15 mouse cellular contexts compared by ENCODE assay signal in genomic region chr13:56178416-56179035, GRCm38 (mm10). TPM values are rescaled to one million over a fixed set of nuclear protein-coding genes. Genes with fewer than 3 reads are reported as not detected.
A peak's percentile ranks its signal among the peaks of the same experiment; 100 is the strongest.
DNase-seq lines count a peak whose midpoint lies in the region; ATAC-seq and TF ChIP-seq lines count a peak whose summit lies in the region.
"Had no signal": no experiment of that assay in that cellular context is flagged by ENCODE, and none has a peak within 500 bp of the region (broad histone marks: within the 10 kb centered on the region; RNA-seq: fewer than 3 reads in every experiment).

TSS of gene Tifab (minus strand) at chr13:56178885.

- H3K36me3 ChIP-seq in heart, embryonic 16.5 days (ENCODE audit: control insufficient read depth, insufficient read depth), result no peaks in the 10 kb centered on the region
- H3K36me3 ChIP-seq in liver, embryonic 16.5 days (ENCODE audit: control insufficient read depth, insufficient read depth), result no peaks in the 10 kb centered on the region
- H3K36me3 ChIP-seq in stomach, postnatal 0 days (ENCODE audit: control insufficient read depth, insufficient read depth, low read length), result no peaks in the 10 kb centered on the region
- H3K36me3 ChIP-seq: embryonic facial prominence, embryonic 13.5 days; forebrain, embryonic 15.5 days; neural tube, embryonic 12.5 days had no signal

- no peak for DNase-seq in heart, postnatal 25 days (ENCODE audit: low spot score)
- DNase-seq in thymus, postnatal 14 days, result peak; percentile 22
- DNase-seq in thymus, postnatal 10 days (ENCODE audit: low spot score in 2 of 2), result no peak
- DNase-seq in stomach, postnatal 0 days (ENCODE audit: low spot score), result no peak
- DNase-seq in left cerebral cortex, postnatal 36 days (ENCODE audit: low spot score in 2 of 2), result no peak
- no peak for DNase-seq in adrenal gland, adult 2 months
- DNase-seq: adrenal gland, postnatal 10 days; cerebellum, adult 2 months had no signal

- no peaks in the 10 kb centered on the region for H3K4me1 ChIP-seq in heart, embryonic 16.5 days (ENCODE audit: control insufficient read depth, insufficient read depth, low read length)
- H3K4me1 ChIP-seq in liver, embryonic 16.5 days (ENCODE audit: control insufficient read depth, low read depth, low read length), result no peaks in the 10 kb centered on the region; the same call in none of the 2 replicates
- H3K4me1 ChIP-seq in stomach, postnatal 0 days (replicated peaks; ENCODE audit: control insufficient read depth, insufficient read depth), result no peaks in the 10 kb centered on the region
- H3K4me1 ChIP-seq: forebrain, embryonic 15.5 days had no signal

- no peak for ATAC-seq in heart, embryonic 16.5 days (replicated peaks; ENCODE audit: extremely low read depth, insufficient read depth, low FRiP score)
- ATAC-seq in liver, embryonic 16.5 days (ENCODE audit: low read depth), result peak; percentile 47
- no peak for ATAC-seq in stomach, postnatal 0 days (ENCODE audit: low FRiP score, low TSS enrichment)
- ATAC-seq: forebrain, embryonic 15.5 days had no signal

- peak within 1 kb of the TSS; percentile 11; the same call in 1 of the 2 replicates for H3K4me2 ChIP-seq in heart, embryonic 16.5 days (ENCODE audit: low read depth, low read length)
- H3K4me2 ChIP-seq in liver, embryonic 16.5 days (ENCODE audit: low read depth, low read length), result no peak within 1 kb of the TSS
- no peak within 1 kb of the TSS for H3K4me2 ChIP-seq in stomach, postnatal 0 days (replicated peaks; ENCODE audit: low read depth)
- H3K4me2 ChIP-seq: embryonic facial prominence, embryonic 13.5 days; forebrain, embryonic 15.5 days; hindbrain, embryonic 14.5 days; neural tube, embryonic 12.5 days had no signal

- no peak for TF ChIP-seq EP300 in stomach, postnatal 0 days (optimal IDR thresholded peaks at IDR 0.05)

- H3K27ac ChIP-seq in heart, embryonic 16.5 days (ENCODE audit: low read length), result no peak within 1 kb of the TSS
- H3K27ac ChIP-seq in liver, embryonic 16.5 days (ENCODE audit: low read length), result peak within 1 kb of the TSS; percentile 4; the same call in 1 of the 2 replicates
- 0 out of 2 replicates have a peak within 1 kb of the TSS, but pooled peaks have one; percentile 40 for H3K27ac ChIP-seq in stomach, postnatal 0 days (replicated peaks)
- H3K27ac ChIP-seq: embryonic facial prominence, embryonic 13.5 days; forebrain, embryonic 15.5 days; hindbrain, embryonic 14.5 days; neural tube, embryonic 12.5 days had no signal

- H3K27me3 ChIP-seq in heart, embryonic 16.5 days (ENCODE audit: control insufficient read depth, insufficient read depth, low read length), result no peaks in the 10 kb centered on the region
- H3K27me3 ChIP-seq in liver, embryonic 16.5 days (ENCODE audit: control insufficient read depth, insufficient read depth, low read depth, low read length), result no peaks in the 10 kb centered on the region
- H3K27me3 ChIP-seq in stomach, postnatal 0 days (ENCODE audit: control insufficient read depth, insufficient read depth, low read length), result no peaks in the 10 kb centered on the region
- H3K27me3 ChIP-seq: embryonic facial prominence, embryonic 13.5 days; forebrain, embryonic 15.5 days; neural tube, embryonic 12.5 days had no signal

- no peak within 1 kb of the TSS for H3K4me3 ChIP-seq in heart, embryonic 16.5 days (ENCODE audit: low read length)
- peak within 1 kb of the TSS; percentile 38 for H3K4me3 ChIP-seq in liver, embryonic 16.5 days (ENCODE audit: low read depth, low read length)
- no peak within 1 kb of the TSS for H3K4me3 ChIP-seq in stomach, postnatal 0 days (ENCODE audit: low read depth, low read length)
- H3K4me3 ChIP-seq: embryonic facial prominence, embryonic 13.5 days; forebrain, embryonic 15.5 days; neural tube, embryonic 12.5 days had no signal

- intact Hi-C loops in heart, postnatal 25 days (cut with DNase I), result no loop called here
- intact Hi-C loops in left cerebral cortex, postnatal 36 days (cut with DNase I), result no loop called here

- H3K9ac ChIP-seq in heart, embryonic 16.5 days (ENCODE audit: low read length), result no peak within 1 kb of the TSS
- 0 out of 2 replicates have a peak within 1 kb of the TSS, but pooled peaks have one; percentile 4 for H3K9ac ChIP-seq in liver, embryonic 16.5 days (ENCODE audit: low read depth, low read length)
- H3K9ac ChIP-seq in stomach, postnatal 0 days (ENCODE audit: low read length), result no peak within 1 kb of the TSS
- H3K9ac ChIP-seq: embryonic facial prominence, embryonic 13.5 days; forebrain, embryonic 15.5 days; hindbrain, embryonic 14.5 days; neural tube, embryonic 12.5 days had no signal

- no peak for TF ChIP-seq CTCF in stomach, postnatal 0 days (IDR thresholded peaks at IDR 0.05; ENCODE audit: low read depth)

- 80% methylated on average over 16 of the region's 16 CpGs for WGBS in heart, embryonic 16.5 days
- WGBS in liver, embryonic 16.5 days (ENCODE audit: insufficient replicate concordance), result 64% methylated on average over 16 of the region's 16 CpGs
- WGBS in stomach, postnatal 0 days, result 89% methylated on average over 16 of the region's 16 CpGs

- no peaks in the 10 kb centered on the region for H3K9me3 ChIP-seq in heart, embryonic 16.5 days (replicated peaks; ENCODE audit: control insufficient read depth, low read length)
- no peaks in the 10 kb centered on the region for H3K9me3 ChIP-seq in liver, embryonic 16.5 days (replicated peaks; ENCODE audit: control insufficient read depth, low read length)
- no peaks in the 10 kb centered on the region for H3K9me3 ChIP-seq in stomach, postnatal 0 days (ENCODE audit: control insufficient read depth, low read length)
- H3K9me3 ChIP-seq: embryonic facial prominence, embryonic 13.5 days; forebrain, embryonic 15.5 days; neural tube, embryonic 12.5 days had no signal

RNA-seq across cellular contexts. Expression of gene Tifab, which starts in this region (rescaled TPM):
- 1.4 and 2.3 TPM in 2 replicates for polyA plus RNA-seq in heart, embryonic 16.5 days (2015; fragmentation: Nextera tagmentation; extraction: Ambion mirVana)
- total RNA-seq in heart, postnatal 25 days (2021), result 1 to 10 TPM; 1.3 to 1.5 TPM
- 7.1 and 8.1 TPM in 2 replicates for polyA plus RNA-seq in liver, embryonic 16.5 days (2015; fragmentation: Nextera tagmentation; extraction: Ambion mirVana)
- polyA plus RNA-seq in stomach, postnatal 0 days (2015; fragmentation: Nextera tagmentation; extraction: Ambion mirVana), result 2.1 and 2.4 TPM in 2 replicates
- 1 to 10 TPM; 1.8 to 2.3 TPM for total RNA-seq in left cerebral cortex, postnatal 36 days (2021)
- total RNA-seq in adrenal gland, adult 2 months (2021), result 1 to 10 TPM; 2.3 to 2.9 TPM
- 5.0 and 5.5 TPM in 2 replicates for polyA plus RNA-seq in adrenal gland, adult 2 months (2012; rRNA removed)
- polyA plus RNA-seq: C2C12 had no signal
